Mouse (Mus musculus): ENCODE measurements around the gene Inha.

DNA sequence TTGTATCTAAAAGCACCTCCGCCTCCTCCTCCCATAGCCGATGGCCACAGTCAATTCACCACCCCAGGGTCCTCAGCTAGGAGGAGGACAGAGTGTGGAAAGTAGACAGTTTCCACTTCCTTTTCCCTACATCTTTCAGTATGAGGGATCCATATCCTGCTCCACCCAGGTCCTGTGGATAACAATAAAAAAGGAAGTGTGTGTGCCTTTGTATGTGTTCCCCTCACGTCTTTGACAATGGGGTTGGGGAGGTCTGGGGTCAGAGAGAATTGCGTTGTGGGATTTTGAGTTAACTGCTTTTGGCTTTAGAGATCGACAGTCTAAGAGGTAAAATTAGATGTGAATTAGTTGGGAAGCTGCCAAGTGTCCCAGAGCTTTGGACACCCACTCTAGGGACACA is 3.3 kb downstream of the Inha start:
- TF ChIP-seq GATA1 (IDR thresholded peaks at IDR 0.05; ENCODE audit: borderline replicate concordance, low read length) (no peak), FLI1 (IDR thresholded peaks at IDR 0.05; ENCODE audit: low read length) (no peak)

All from megakaryocyte, embryonic 14.5 days (primary cell).